Mouse (Mus musculus): ENCODE data around the gene Cpne4. TPM values are rescaled to one million over a fixed set of nuclear protein-coding genes. Genes with fewer than 3 reads are reported as not detected.

The Cpne4 gene
- polyA plus RNA-seq, 1 experiment = not detected

- no peaks in the 10 kb centered on the region for H3K27me3 ChIP-seq (ENCODE audit: control insufficient read depth)
- peaks cover 3% of the 10 kb centered on the region; the same call in 1 of the 2 replicates for H3K9me3 ChIP-seq (ENCODE audit: control insufficient read depth, low read length)
- H3K4me3 ChIP-seq (replicated peaks) = no peak overlapping the region
- H3K36me3 ChIP-seq (ENCODE audit: control insufficient read depth) = no peaks in the 10 kb centered on the region
- H3K4me1 ChIP-seq (ENCODE audit: control insufficient read depth) = no peaks in the 10 kb centered on the region
- TF ChIP-seq TAL1 (IDR thresholded peaks at IDR 0.05; ENCODE audit: low read length) (no peak), GATA1 (IDR thresholded peaks at IDR 0.05; ENCODE audit: low read length) (no peak)
Measured at GRCm38 (mm10) chr9:104828646-104829045, 281.6 kb downstream of the Cpne4 start.

- peaks cover 10% of the 10 kb centered on the region for H3K9me3 ChIP-seq (ENCODE audit: control insufficient read depth, low read length)
- no peaks in the 10 kb centered on the region for H3K4me1 ChIP-seq (ENCODE audit: control insufficient read depth)
- no peaks in the 10 kb centered on the region for H3K36me3 ChIP-seq (ENCODE audit: control insufficient read depth)
- H3K4me3 ChIP-seq (replicated peaks) = no peak overlapping the region
- TF ChIP-seq TAL1 (IDR thresholded peaks at IDR 0.05; ENCODE audit: low read length) = no peak
- TF ChIP-seq GATA1 (IDR thresholded peaks at IDR 0.05; ENCODE audit: low read length) = no peak
- H3K27me3 ChIP-seq (ENCODE audit: control insufficient read depth) = no peaks in the 10 kb centered on the region
Measured at GRCm38 (mm10) chr9:104832934-104833539, 286.0 kb downstream of the Cpne4 start.

- Histone ChIP-seq H3K27me3 (ENCODE audit: control insufficient read depth) (no peaks in the 10 kb centered on the region), H3K9me3 (ENCODE audit: control insufficient read depth, low read length) (peaks cover 12% of the 10 kb centered on the region), H3K4me1 (ENCODE audit: control insufficient read depth) (no peaks in the 10 kb centered on the region), H3K36me3 (ENCODE audit: control insufficient read depth) (no peaks in the 10 kb centered on the region), H3K4me3 (replicated peaks) (no peak overlapping the region)
- TF ChIP-seq GATA1 (IDR thresholded peaks at IDR 0.05; ENCODE audit: low read length) (no peak), TAL1 (IDR thresholded peaks at IDR 0.05; ENCODE audit: low read length) (no peak)
Measured at GRCm38 (mm10) chr9:104837931-104838330, 290.8 kb downstream of the Cpne4 start.

- Histone ChIP-seq H3K36me3 (ENCODE audit: control insufficient read depth) (no peaks in the 10 kb centered on the region), H3K9me3 (ENCODE audit: control insufficient read depth, low read length) (peaks cover 2% of the 10 kb centered on the region; the same call in 1 of the 2 replicates), H3K4me1 (ENCODE audit: control insufficient read depth) (no peaks in the 10 kb centered on the region), H3K27me3 (ENCODE audit: control insufficient read depth) (no peaks in the 10 kb centered on the region), H3K4me3 (replicated peaks) (no peak overlapping the region)
- TF ChIP-seq GATA1 (IDR thresholded peaks at IDR 0.05; ENCODE audit: low read length) (no peak), TAL1 (IDR thresholded peaks at IDR 0.05; ENCODE audit: low read length) (no peak)
Measured at GRCm38 (mm10) chr9:104841278-104841677, 294.2 kb downstream of the Cpne4 start.

- no peak overlapping the region for H3K4me3 ChIP-seq (replicated peaks)
- no peaks in the 10 kb centered on the region for H3K27me3 ChIP-seq (ENCODE audit: control insufficient read depth)
- peaks cover 3% of the 10 kb centered on the region; the same call in 1 of the 2 replicates for H3K9me3 ChIP-seq (ENCODE audit: control insufficient read depth, low read length)
- no peaks in the 10 kb centered on the region for H3K4me1 ChIP-seq (ENCODE audit: control insufficient read depth)
- TF ChIP-seq GATA1 (IDR thresholded peaks at IDR 0.05; ENCODE audit: low read length) = no peak
- no peaks in the 10 kb centered on the region for H3K36me3 ChIP-seq (ENCODE audit: control insufficient read depth)
Measured at GRCm38 (mm10) chr9:104845226-104845930, 298.3 kb downstream of the Cpne4 start.

GRCm38 (mm10) chr9:104853701-104854100 is 306.6 kb downstream of the Cpne4 start:
- Histone ChIP-seq H3K27me3 (ENCODE audit: control insufficient read depth) (no peaks in the 10 kb centered on the region), H3K9me3 (ENCODE audit: control insufficient read depth, low read length) (peaks cover 6% of the 10 kb centered on the region; the same call in 1 of the 2 replicates), H3K4me1 (ENCODE audit: control insufficient read depth) (no peaks in the 10 kb centered on the region), H3K4me3 (replicated peaks) (no peak overlapping the region), H3K36me3 (ENCODE audit: control insufficient read depth) (no peaks in the 10 kb centered on the region)
- TF ChIP-seq TAL1 (IDR thresholded peaks at IDR 0.05; ENCODE audit: low read length) = no peak
- no peak for TF ChIP-seq GATA1 (IDR thresholded peaks at IDR 0.05; ENCODE audit: low read length)

GRCm38 (mm10) chr9:104854245-104854921 is 307.3 kb downstream of the Cpne4 start:
- no peaks in the 10 kb centered on the region for H3K36me3 ChIP-seq (ENCODE audit: control insufficient read depth)
- peaks cover 6% of the 10 kb centered on the region; the same call in 1 of the 2 replicates for H3K9me3 ChIP-seq (ENCODE audit: control insufficient read depth, low read length)
- H3K27me3 ChIP-seq (ENCODE audit: control insufficient read depth) = no peaks in the 10 kb centered on the region
- H3K4me1 ChIP-seq (ENCODE audit: control insufficient read depth) = no peaks in the 10 kb centered on the region
- no peak overlapping the region for H3K4me3 ChIP-seq (replicated peaks)
- TF ChIP-seq GATA1 (IDR thresholded peaks at IDR 0.05; ENCODE audit: low read length) = no peak
- TF ChIP-seq TAL1 (IDR thresholded peaks at IDR 0.05; ENCODE audit: low read length) = no peak

- Histone ChIP-seq H3K4me3 (replicated peaks) (no peak overlapping the region), H3K4me1 (ENCODE audit: control insufficient read depth) (no peaks in the 10 kb centered on the region), H3K36me3 (ENCODE audit: control insufficient read depth) (no peaks in the 10 kb centered on the region), H3K9me3 (ENCODE audit: control insufficient read depth, low read length) (peaks cover 17% of the 10 kb centered on the region), H3K27me3 (ENCODE audit: control insufficient read depth) (no peaks in the 10 kb centered on the region)
- TF ChIP-seq GATA1 (IDR thresholded peaks at IDR 0.05; ENCODE audit: low read length) = no peak
- TF ChIP-seq TAL1 (IDR thresholded peaks at IDR 0.05; ENCODE audit: low read length) = no peak
Measured at GRCm38 (mm10) chr9:104865830-104866229, 318.7 kb downstream of the Cpne4 start.

- TF ChIP-seq GATA1 (IDR thresholded peaks at IDR 0.05; ENCODE audit: low read length) (no peak), TAL1 (IDR thresholded peaks at IDR 0.05; ENCODE audit: low read length) (no peak)
- Histone ChIP-seq H3K4me3 (replicated peaks) (no peak overlapping the region), H3K36me3 (ENCODE audit: control insufficient read depth) (no peaks in the 10 kb centered on the region), H3K4me1 (ENCODE audit: control insufficient read depth) (no peaks in the 10 kb centered on the region), H3K27me3 (ENCODE audit: control insufficient read depth) (no peaks in the 10 kb centered on the region), H3K9me3 (ENCODE audit: control insufficient read depth, low read length) (peaks cover 19% of the 10 kb centered on the region)
Measured at GRCm38 (mm10) chr9:104872586-104872985, 325.5 kb downstream of the Cpne4 start.
